Mouse (Mus musculus): ENCODE results near the gene Pprc1. TPM values are rescaled to one million over a fixed set of nuclear protein-coding genes. Genes with fewer than 3 reads are reported as not detected.

Gene Pprc1
- polyA plus RNA-seq, 1 experiment from 2014 or later, result 32.2 TPM

DNA sequence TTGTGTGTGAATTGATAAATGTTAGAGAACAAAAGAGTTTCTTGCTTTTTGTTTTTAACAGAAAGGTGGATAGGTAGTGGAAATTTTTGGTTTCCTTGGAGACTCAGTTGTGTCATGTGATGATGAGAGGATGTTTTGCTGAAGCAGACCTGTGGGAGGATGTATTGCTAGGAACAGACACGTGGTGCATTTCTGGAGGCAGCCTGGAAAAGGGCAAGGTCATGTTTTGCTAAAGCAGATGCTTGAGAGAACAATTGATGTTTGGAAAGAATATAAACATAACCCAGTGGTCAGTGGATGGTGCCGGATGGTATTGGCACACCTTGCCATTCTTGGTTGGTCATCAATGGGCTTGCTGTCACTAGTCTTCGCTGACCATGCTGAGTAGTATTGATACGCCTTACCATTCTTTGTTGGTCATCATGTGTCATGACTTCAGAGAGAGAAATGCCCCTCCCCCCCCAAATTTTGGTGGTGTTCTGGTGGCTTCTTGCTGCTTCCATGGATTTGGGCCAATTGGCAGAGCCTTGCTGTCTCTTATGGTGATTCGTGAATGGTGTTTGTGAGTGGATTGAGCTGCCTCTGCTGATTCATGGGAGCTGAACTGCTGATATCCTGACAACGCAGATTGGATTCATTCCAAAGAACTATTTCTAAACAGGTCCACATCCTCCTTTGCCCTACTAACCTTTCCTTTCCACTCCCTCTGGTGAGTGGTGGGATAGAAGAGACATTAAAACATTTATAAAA lies 58.9 kb downstream of the Pprc1 start:
- no peak for ATAC-seq (ENCODE audit: low FRiP score, low read depth)
- Histone ChIP-seq H3K27ac (replicated peaks) (no peak overlapping the region), H3K9me3 (no peaks in the 10 kb centered on the region), H3K27me3 (no peaks in the 10 kb centered on the region), H3K4me2 (replicated peaks) (no peak overlapping the region), H3K4me3 (no peak overlapping the region), H3K9ac (replicated peaks) (no peak overlapping the region), H3K4me1 (no peaks in the 10 kb centered on the region), H3K36me3 (no peaks in the 10 kb centered on the region)
- WGBS, result 93% methylated on average over 6 of the region's 6 CpGs

DNA sequence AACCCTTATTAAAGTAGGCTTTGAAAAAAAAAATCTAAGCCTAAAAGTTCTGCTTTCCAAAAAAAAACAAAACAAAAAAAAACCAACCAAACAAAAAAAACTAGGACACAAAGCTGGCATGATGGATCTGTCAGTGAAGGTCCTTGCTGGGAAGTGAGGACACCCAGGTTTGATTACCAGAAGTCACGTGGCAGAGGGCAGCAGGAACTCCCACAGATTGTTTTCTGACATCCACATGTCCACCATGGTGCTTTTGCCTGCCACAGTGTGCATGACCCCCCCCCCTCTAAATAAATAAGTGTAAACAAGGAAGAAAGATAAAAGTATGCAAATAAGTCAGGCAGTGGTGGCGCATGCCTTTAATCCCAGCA lies 59.5 kb downstream of the Pprc1 start:
- Histone ChIP-seq H3K9ac (replicated peaks) (no peak overlapping the region), H3K27ac (replicated peaks) (no peak overlapping the region), H3K9me3 (no peaks in the 10 kb centered on the region), H3K4me1 (no peaks in the 10 kb centered on the region), H3K36me3 (no peaks in the 10 kb centered on the region), H3K4me2 (replicated peaks) (no peak overlapping the region), H3K27me3 (no peaks in the 10 kb centered on the region), H3K4me3 (no peak overlapping the region)
- ATAC-seq (ENCODE audit: low FRiP score, low read depth), result no peak
- 76% methylated on average over 2 of the region's 2 CpGs for WGBS

DNA sequence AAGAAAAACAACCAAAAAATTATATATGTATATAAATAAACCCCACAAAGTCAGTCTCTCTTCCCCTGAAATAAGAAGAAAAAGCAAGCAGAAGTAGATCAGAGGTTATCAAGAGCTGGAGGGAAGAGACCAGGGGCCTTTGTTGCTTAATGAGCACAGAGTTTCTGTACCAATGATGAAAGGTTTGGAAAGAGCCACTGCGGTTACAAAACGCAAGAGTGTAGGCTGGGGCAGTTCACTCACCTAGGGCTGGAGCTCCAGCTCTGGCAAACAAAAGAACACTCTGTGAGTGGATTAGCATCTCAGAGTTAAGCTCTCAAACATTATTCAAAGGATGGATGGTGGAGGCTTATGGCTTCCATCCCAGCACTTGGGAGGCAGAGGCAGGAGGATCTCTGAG lies 65.5 kb downstream of the Pprc1 start:
- WGBS, result 74% methylated on average over 2 of the region's 2 CpGs
- ATAC-seq (ENCODE audit: low FRiP score, low read depth), result no peak
- no peak overlapping the region for H3K4me2 ChIP-seq (replicated peaks)

DNA sequence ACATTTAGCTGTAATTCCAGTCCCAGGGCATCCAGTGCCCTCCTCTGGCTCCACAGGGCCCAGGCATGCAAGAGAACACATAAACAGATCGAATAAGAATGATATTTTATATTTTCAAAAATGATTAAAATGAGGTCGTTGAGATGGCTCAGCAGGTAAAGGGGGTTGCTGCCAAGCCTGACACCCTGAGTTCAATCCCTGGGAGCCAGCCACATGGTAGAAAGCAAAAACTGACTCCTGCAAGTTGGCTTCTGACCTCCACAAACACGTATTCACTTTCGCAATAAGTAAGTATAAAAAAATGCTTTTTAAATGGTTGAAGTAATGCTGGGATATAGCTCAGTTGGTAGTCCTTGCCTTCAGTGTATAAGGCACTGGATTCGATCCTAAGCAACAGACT lies 66.1 kb downstream of the Pprc1 start:
- no peaks in the 10 kb centered on the region for H3K36me3 ChIP-seq
- H3K27ac ChIP-seq (replicated peaks), result no peak overlapping the region
- WGBS, result 87% methylated on average over 5 of the region's 5 CpGs
- ATAC-seq (ENCODE audit: low FRiP score, low read depth), result no peak
- H3K4me2 ChIP-seq (replicated peaks), result no peak overlapping the region
- H3K9me3 ChIP-seq, result no peaks in the 10 kb centered on the region
- no peaks in the 10 kb centered on the region for H3K4me1 ChIP-seq
- no peaks in the 10 kb centered on the region for H3K27me3 ChIP-seq
- H3K4me3 ChIP-seq, result no peak overlapping the region
- H3K9ac ChIP-seq (replicated peaks), result no peak overlapping the region

More for the DNA sequence above, 65.5 kb downstream of the Pprc1 start:
- no peaks in the 10 kb centered on the region for H3K4me1 ChIP-seq
- H3K36me3 ChIP-seq, result no peaks in the 10 kb centered on the region
- no peaks in the 10 kb centered on the region for H3K9me3 ChIP-seq
- no peak overlapping the region for H3K4me3 ChIP-seq
- H3K27me3 ChIP-seq, result no peaks in the 10 kb centered on the region
- no peak overlapping the region for H3K27ac ChIP-seq (replicated peaks)
- H3K9ac ChIP-seq (replicated peaks), result no peak overlapping the region

DNA sequence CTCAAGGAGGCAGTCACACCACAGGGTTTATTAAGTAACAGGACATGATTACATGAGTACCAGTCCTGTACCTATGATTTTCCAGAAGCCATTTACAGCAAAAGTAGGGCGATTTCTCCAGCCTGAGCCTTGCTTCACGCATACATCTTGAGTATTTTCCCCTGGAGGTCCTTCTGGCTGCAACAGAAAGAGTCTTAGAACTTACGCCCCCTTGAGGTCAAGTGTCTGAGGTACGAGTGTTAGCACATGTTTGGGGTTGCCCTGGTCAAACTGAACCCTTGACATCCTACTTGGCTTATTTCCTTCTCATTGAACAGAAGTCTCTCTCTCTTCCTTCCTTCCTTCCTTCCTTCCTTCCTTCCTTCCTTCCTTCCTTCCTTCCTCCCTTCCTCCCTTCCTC lies 69.9 kb downstream of the Pprc1 start:
- Histone ChIP-seq H3K4me2 (replicated peaks) (no peak overlapping the region), H3K4me3 (no peak overlapping the region), H3K9ac (replicated peaks) (no peak overlapping the region), H3K4me1 (no peaks in the 10 kb centered on the region), H3K36me3 (no peaks in the 10 kb centered on the region), H3K27me3 (no peaks in the 10 kb centered on the region), H3K27ac (replicated peaks) (no peak overlapping the region), H3K9me3 (no peaks in the 10 kb centered on the region)
- no peak for ATAC-seq (ENCODE audit: low FRiP score, low read depth)
- 58% methylated on average over 4 of the region's 4 CpGs for WGBS

DNA sequence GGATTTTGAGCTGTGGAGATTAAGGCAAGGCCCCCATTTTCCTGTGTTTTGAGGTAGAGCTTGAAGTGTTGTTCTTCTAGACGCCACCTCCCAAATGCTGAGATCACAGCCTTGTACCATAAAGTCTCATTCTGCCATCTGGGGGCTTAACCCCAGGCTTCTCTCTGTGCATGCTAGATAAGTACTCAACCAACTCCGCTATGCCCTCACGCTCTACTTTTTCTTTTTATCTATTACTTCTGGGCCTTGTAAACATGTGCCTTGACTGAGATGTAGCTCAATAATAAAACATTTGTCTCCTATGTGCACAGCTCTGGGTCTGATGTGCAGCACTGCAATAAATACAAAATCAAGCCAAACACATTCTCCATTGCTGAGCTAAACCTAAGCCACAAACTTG lies 74.8 kb downstream of the Pprc1 start:
- H3K27ac ChIP-seq (replicated peaks), result no peak overlapping the region
- no peak overlapping the region for H3K4me3 ChIP-seq
- H3K36me3 ChIP-seq, result no peaks in the 10 kb centered on the region
- H3K9me3 ChIP-seq, result no peaks in the 10 kb centered on the region
- no peaks in the 10 kb centered on the region for H3K27me3 ChIP-seq
- no peaks in the 10 kb centered on the region for H3K4me1 ChIP-seq
- H3K4me2 ChIP-seq (replicated peaks), result no peak overlapping the region
- H3K9ac ChIP-seq (replicated peaks), result no peak overlapping the region
- 89% methylated on average over 3 of the region's 3 CpGs for WGBS
- no peak for ATAC-seq (ENCODE audit: low FRiP score, low read depth)

DNA sequence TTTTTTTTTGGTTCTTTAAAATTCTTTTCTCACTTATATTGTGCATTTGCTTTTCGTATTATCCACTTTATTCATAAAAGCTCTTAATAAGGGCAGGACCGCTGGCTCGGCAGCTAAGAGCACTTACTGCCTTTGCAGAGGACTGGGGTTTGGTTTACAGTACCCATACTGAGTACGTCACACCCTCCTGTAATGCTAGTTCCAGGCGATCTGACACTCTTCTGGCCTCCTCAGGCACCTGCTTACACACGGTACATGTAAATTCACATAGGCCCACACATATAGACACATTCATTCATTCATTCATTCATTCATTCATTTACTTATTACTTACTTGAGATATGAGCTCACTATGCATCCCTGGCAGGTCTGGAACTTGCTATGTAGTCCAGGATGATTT lies 76.2 kb downstream of the Pprc1 start:
- Histone ChIP-seq H3K27ac (replicated peaks) (no peak overlapping the region), H3K4me3 (no peak overlapping the region), H3K27me3 (0 out of 2 replicates have a peak, but pooled peaks cover under 1% of the 10 kb centered on the region), H3K9ac (replicated peaks) (no peak overlapping the region), H3K36me3 (no peaks in the 10 kb centered on the region), H3K4me1 (no peaks in the 10 kb centered on the region), H3K4me2 (replicated peaks) (no peak overlapping the region), H3K9me3 (no peaks in the 10 kb centered on the region)
- ATAC-seq (ENCODE audit: low FRiP score, low read depth), result no peak
- WGBS, result 79% methylated on average over 6 of the region's 6 CpGs

Other genes with a start within 250 kb of the Pprc1 start
- 1.2 and 1.9 TPM in 2 replicates for gene Kcnip2, start 228.8 kb upstream of the Pprc1 start, polyA plus RNA-seq (2016; fragmentation: Nextera tagmentation; extraction: Ambion mirVana)
- gene Armh3, start 46.4 kb upstream of the Pprc1 start, polyA plus RNA-seq (2016; fragmentation: Nextera tagmentation; extraction: Ambion mirVana), result 20.9 and 22.6 TPM in 2 replicates
- 2.9 and 4.0 TPM in 2 replicates for gene Hps6, start 41.4 kb upstream of the Pprc1 start, polyA plus RNA-seq (2016; fragmentation: Nextera tagmentation; extraction: Ambion mirVana)
- 126 and 134 TPM in 2 replicates for gene Ldb1, start 328 bp downstream of the Pprc1 start, polyA plus RNA-seq (2016; fragmentation: Nextera tagmentation; extraction: Ambion mirVana)
- gene Nolc1, start 31.0 kb downstream of the Pprc1 start, polyA plus RNA-seq (2016; fragmentation: Nextera tagmentation; extraction: Ambion mirVana), result 103 and 109 TPM in 2 replicates
- 0.24 and 0.39 TPM in 2 replicates for gene Elovl3, start 87.0 kb downstream of the Pprc1 start, polyA plus RNA-seq (2016; fragmentation: Nextera tagmentation; extraction: Ambion mirVana)
- 4.0 and 4.2 TPM in 2 replicates for gene Pitx3, start 103.4 kb downstream of the Pprc1 start, polyA plus RNA-seq (2016; fragmentation: Nextera tagmentation; extraction: Ambion mirVana)
- gene Gbf1, start 107.6 kb downstream of the Pprc1 start, polyA plus RNA-seq (2016; fragmentation: Nextera tagmentation; extraction: Ambion mirVana), result 69.9 and 74.9 TPM in 2 replicates

Data from midbrain, embryonic 12.5 days (tissue).